Mouse (Mus musculus) left cerebral cortex, adult 8-10 months (tissue): ENCODE data around the gene Mafk. TPM values are rescaled to one million over a fixed set of nuclear protein-coding genes. Genes with fewer than 3 reads are reported as not detected.
A peak's percentile ranks its signal among the peaks of the same experiment; 100 is the strongest.

Source experiments
- DNase-seq, 2 experiments: peaks; one replicate each; pipeline ENCODE4 v3.0.0; 2022; ENCODE audit warnings: low spot score in 2 of 2
- microRNA-seq, 2 experiments: library from miRNA; unstranded; fragments of <30 nt; microRNA quantifications; one replicate each; pipeline ENCODE4 v1.2.0; 2022
- total RNA-seq, 4 experiments: library from RNA; stranded (reverse); gene quantifications; 2 replicates each; pipeline ENCODE4 v1.2.4; 2022

Mafk gene
- total RNA-seq, 4 experiments from 2014 or later = 8.6 to 13.0 (median 10.0) TPM

GRCm38 (mm10) chr5:139817292-139817691 lies 26.0 kb downstream of the Mafk start:
- no peak for DNase-seq

GRCm38 (mm10) chr5:139818056-139818455 lies 26.7 kb downstream of the Mafk start:
- no peak for DNase-seq

- no peak for DNase-seq
Measured at GRCm38 (mm10) chr5:139818801-139819200, 27.5 kb downstream of the Mafk start.

- no peak for DNase-seq
Measured at GRCm38 (mm10) chr5:139819538-139820181, 28.3 kb downstream of the Mafk start, which contains the start of gene Tmem184a. Tmem184a (minus strand) TSS chr5:139819917.

- no peak for DNase-seq
Measured at GRCm38 (mm10) chr5:139821466-139822459, 30.4 kb downstream of the Mafk start.

GRCm38 (mm10) chr5:139824531-139824930 lies 33.2 kb downstream of the Mafk start:
- DNase-seq = no peak

GRCm38 (mm10) chr5:139825947-139826346 lies 34.6 kb downstream of the Mafk start:
- DNase-seq = no peak

GRCm38 (mm10) chr5:139826357-139827055 lies 35.2 kb downstream of the Mafk start, which contains the start of the genes Gm26938 and Psmg3:
Gm26938 (minus strand) TSS chr5:139826407.
Psmg3 (minus strand) TSS chr5:139826885.
- DNase-seq = peak; percentile 77 to 98

- DNase-seq = no peak
Measured at GRCm38 (mm10) chr5:139827593-139827992, 36.3 kb downstream of the Mafk start.

- peak in 1 of 2 experiments; percentile 50 for DNase-seq
Measured at GRCm38 (mm10) chr5:139829384-139829783, 38.1 kb downstream of the Mafk start.

GRCm38 (mm10) chr5:139830734-139831133 lies 39.4 kb downstream of the Mafk start:
- DNase-seq = no peak

GRCm38 (mm10) chr5:139832125-139832524 lies 40.8 kb downstream of the Mafk start:
- no peak for DNase-seq

GRCm38 (mm10) chr5:139835706-139836105 lies 44.4 kb downstream of the Mafk start:
- DNase-seq = no peak

- DNase-seq = no peak
Measured at GRCm38 (mm10) chr5:139838476-139838892, 47.2 kb downstream of the Mafk start.

- no peak for DNase-seq
Measured at GRCm38 (mm10) chr5:139839142-139839541, 47.8 kb downstream of the Mafk start.

GRCm38 (mm10) chr5:139849626-139850320 lies 58.5 kb downstream of the Mafk start:
- no peak for DNase-seq

Small RNA genes within 50 kb of the gene (microRNA-seq; reads per million reads assigned to microRNA genes)
- gene Mir7037 = 2.7 to 3.1 reads per million in 2 experiments

Other genes with a start within 250 kb of the Mafk start
- under 1 TPM in 3 of 4 experiments, not detected in 1; 0.14 to 0.74 (median 0.14) TPM for gene Uncx, start 248.0 kb upstream of the Mafk start, total RNA-seq
- gene Micall2, start 55.2 kb upstream of the Mafk start, total RNA-seq = 1 to 10 TPM; 2.4 to 3.3 (median 2.7) TPM
- 100 to 1,000 TPM in 2 of 4 experiments, 10 to 100 TPM in 2; 97.1 to 104 (median 99.7) TPM for gene Ints1, start 15.8 kb upstream of the Mafk start, total RNA-seq
- under 1 TPM in 3 of 4 experiments, not detected in 1; 0.27 to 0.50 (median 0.39) TPM for gene Tmem184a, start 28.4 kb downstream of the Mafk start, total RNA-seq
- not detected for gene Gm26938, start 34.9 kb downstream of the Mafk start, total RNA-seq
- gene Psmg3, start 35.4 kb downstream of the Mafk start, total RNA-seq = 10 to 100 TPM; 16.7 to 20.2 (median 19.1) TPM
- gene Elfn1, start 116.4 kb downstream of the Mafk start, total RNA-seq = 10 to 100 TPM; 30.3 to 34.3 (median 30.7) TPM